Mouse (Mus musculus) C2C12 (cell line): Measurements from ENCODE around the gene Gm11437.

Experiments
- CEBPB ChIP-seq: IDR thresholded peaks from one replicate; pipeline ENCODE4 v1.6.1; 2011; ENCODE audit warnings: low read depth, mild to moderate bottlenecking, control low read depth, moderate library complexity
- CTCF ChIP-seq: IDR thresholded peaks from one replicate; pipeline ENCODE4 v1.5.1; 2011; ENCODE audit not compliant: control insufficient read depth, insufficient read depth, insufficient read length
- MAX ChIP-seq: IDR thresholded peaks from one replicate; pipeline ENCODE4 v1.6.1; 2011; ENCODE audit warnings: mild to moderate bottlenecking, control low read depth
- MYOG ChIP-seq: IDR thresholded peaks from one replicate; pipeline ENCODE4 v1.6.1; 2011; ENCODE audit not compliant: control insufficient read depth, insufficient read length; ENCODE audit errors: extremely low read depth
- USF1 ChIP-seq: IDR thresholded peaks from one replicate; pipeline ENCODE4 v1.6.1; 2011; ENCODE audit warnings: low read depth, mild to moderate bottlenecking, control low read depth, moderate library complexity

DNA sequence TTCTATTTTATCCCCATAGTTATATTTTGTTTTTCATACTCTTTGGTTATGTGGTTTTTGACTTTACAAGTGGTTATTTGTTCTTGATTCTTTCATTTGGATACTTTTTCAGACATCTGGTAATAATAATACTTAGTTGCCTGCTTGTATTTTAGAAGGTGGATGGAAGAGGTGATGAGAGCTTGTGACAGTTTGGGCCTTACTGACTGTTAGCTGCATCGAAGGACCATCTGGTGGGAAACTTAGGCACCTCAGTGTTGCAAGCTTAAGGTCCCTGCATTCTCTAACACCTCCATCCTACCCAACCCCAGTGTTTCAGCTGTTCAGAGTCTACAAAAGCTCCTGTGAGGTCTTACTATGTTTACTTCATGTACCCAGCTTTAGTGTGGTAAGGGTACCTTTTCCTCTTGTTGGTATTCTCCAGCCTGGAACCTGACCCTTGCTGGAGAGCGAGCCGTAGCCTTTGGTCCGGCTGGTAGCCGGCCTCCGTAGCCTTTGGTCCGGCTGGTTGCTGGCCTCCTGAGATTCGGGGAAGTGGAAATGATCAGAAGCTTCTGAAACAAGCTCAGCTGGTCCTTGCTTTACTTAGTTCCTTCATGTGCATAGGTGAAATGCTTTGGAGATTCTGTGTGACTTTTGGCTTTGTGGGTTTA, 23.4 kb upstream of the Gm11437 start:
- no peak for TF ChIP-seq CTCF
- no peak for TF ChIP-seq MYOG
- no peak for TF ChIP-seq MAX
- TF ChIP-seq CEBPB: no peak
- no peak for TF ChIP-seq USF1
